In genomic region chr12:86816702-86817610, GRCm38 (mm10) we compare ENCODE assay signal across 8 mouse cellular contexts.
A peak's percentile ranks its signal among the peaks of the same experiment; 100 is the strongest.
DNase-seq lines count a peak whose midpoint lies in the region; ATAC-seq and TF ChIP-seq lines count a peak whose summit lies in the region.

No protein-coding gene starts in this region.

- peak overlapping the region; percentile 22; the same call in 1 of the 2 replicates for H3K27ac ChIP-seq in bone marrow, adult 2 months (ENCODE audit: control insufficient read depth, insufficient read depth, low read depth, low read length, poor library complexity)
- H3K27ac ChIP-seq in forebrain, embryonic 16.5 days (ENCODE audit: low read length): peak overlapping the region; percentile 96
- H3K27ac ChIP-seq in hindbrain, embryonic 13.5 days: peak overlapping the region; percentile 98

- TF ChIP-seq CTCF in bone marrow, adult 2 months (IDR thresholded peaks at IDR 0.05; ENCODE audit: control insufficient read depth, insufficient read depth, low read length): no peak
- no peak for TF ChIP-seq CTCF in lung, adult 2 months (IDR thresholded peaks at IDR 0.05; ENCODE audit: insufficient read depth, low read length)

- no peak overlapping the region for H3K4me3 ChIP-seq in bone marrow, adult 2 months (replicated peaks; ENCODE audit: control insufficient read depth, low read depth, low read length)
- no peak overlapping the region for H3K4me3 ChIP-seq in forebrain, embryonic 16.5 days (replicated peaks; ENCODE audit: low read length)
- H3K4me3 ChIP-seq in hindbrain, embryonic 13.5 days: no peak overlapping the region
- no peak overlapping the region for H3K4me3 ChIP-seq in lung, adult 2 months (replicated peaks; ENCODE audit: extremely low read depth, low read depth, low read length)

- H3K9me3 ChIP-seq in forebrain, embryonic 16.5 days (ENCODE audit: control insufficient read depth, low read length): no peaks in the 10 kb centered on the region
- H3K9me3 ChIP-seq in hindbrain, embryonic 13.5 days: no peaks in the 10 kb centered on the region

- no peaks in the 10 kb centered on the region for H3K27me3 ChIP-seq in forebrain, embryonic 16.5 days (replicated peaks; ENCODE audit: control insufficient read depth, insufficient read depth, low read length)
- H3K27me3 ChIP-seq in hindbrain, embryonic 13.5 days: no peaks in the 10 kb centered on the region

- H3K4me2 ChIP-seq in forebrain, embryonic 16.5 days (ENCODE audit: low read length): no peak overlapping the region; the same call in 1 of the 2 replicates
- peak overlapping the region; percentile 25 for H3K4me2 ChIP-seq in hindbrain, embryonic 13.5 days

- no peak for ATAC-seq in forebrain, embryonic 16.5 days
- ATAC-seq in hindbrain, embryonic 13.5 days (ENCODE audit: low FRiP score): no peak
- no peak for ATAC-seq in megakaryocyte-erythroid progenitor cell, adult 5-6 weeks (replicated peaks; ENCODE audit: low FRiP score, low TSS enrichment, poor library complexity, severe bottlenecking)

- TF ChIP-seq POLR2A in bone marrow, adult 2 months (IDR thresholded peaks at IDR 0.05; ENCODE audit: borderline replicate concordance, control insufficient read depth, low read depth, low read length): no peak
- no peak for TF ChIP-seq POLR2A in lung, adult 2 months (IDR thresholded peaks at IDR 0.05; ENCODE audit: borderline replicate concordance, extremely low read depth, low read depth, low read length)

- no peaks in the 10 kb centered on the region for H3K36me3 ChIP-seq in forebrain, embryonic 16.5 days (ENCODE audit: control insufficient read depth, insufficient read depth)
- H3K36me3 ChIP-seq in hindbrain, embryonic 13.5 days: no peaks in the 10 kb centered on the region

- peak overlapping the region; percentile 39 for H3K9ac ChIP-seq in forebrain, embryonic 16.5 days (replicated peaks; ENCODE audit: low read depth, low read length)
- peak overlapping the region; percentile 49 for H3K9ac ChIP-seq in hindbrain, embryonic 13.5 days

- DNase-seq in ES-CJ7 (ENCODE audit: low read depth, low spot score): peak; percentile 90
- peak; percentile 49 for DNase-seq in lung, adult 2 months
- peak; percentile 37 for DNase-seq in testis, postnatal 14 days (ENCODE audit: low spot score)
- DNase-seq in urinary bladder, adult 18-20 months (ENCODE audit: low spot score in 2 of 2): no peak

- peaks cover 13% of the 10 kb centered on the region for H3K4me1 ChIP-seq in bone marrow, adult 2 months (ENCODE audit: control insufficient read depth, insufficient read depth, low read length)
- peaks cover 58% of the 10 kb centered on the region for H3K4me1 ChIP-seq in forebrain, embryonic 16.5 days (replicated peaks; ENCODE audit: control insufficient read depth, insufficient read depth, low read length)
- peaks cover 75% of the 10 kb centered on the region for H3K4me1 ChIP-seq in hindbrain, embryonic 13.5 days (replicated peaks)
- H3K4me1 ChIP-seq in lung, adult 2 months (ENCODE audit: control insufficient read depth, insufficient read depth, low read length): peaks cover 21% of the 10 kb centered on the region

- whole genome bisulfite sequencing in bone marrow, adult 2 months: 65% methylated on average over 11 of the region's 11 CpGs
- WGBS in forebrain, embryonic 16.5 days: 25% methylated on average over 11 of the region's 11 CpGs
- WGBS in hindbrain, embryonic 13.5 days: 17% methylated on average over 11 of the region's 11 CpGs
- WGBS in lung, adult 2 months: 19% methylated on average over 11 of the region's 11 CpGs

Comparison
In these comparisons a context has a peak if more than half of its experiments do, and no peak if none do; other contexts are left out.
1. DNase-seq: peak in ES-CJ7 (single experiment), lung, adult 2 months (single experiment) and testis, postnatal 14 days (single experiment); none in urinary bladder, adult 18-20 months (0 of 2).
2. H3K27ac ChIP-seq: peak in every context shown above with its lines; median percentile 98 in hindbrain, embryonic 13.5 days; 96 in forebrain, embryonic 16.5 days; 22 in bone marrow, adult 2 months.